Mouse (Mus musculus) erythroblast, embryonic 14.5 days (primary cell): ENCODE results near the gene Grk5.

ENCODE experiments used
- GATA1 ChIP-seq: IDR thresholded peaks from 2 replicates; pipeline ENCODE4 v1.6.1; 2012; ENCODE audit warnings: low read length, inconsistent platforms, mixed read lengths
- TAL1 ChIP-seq: IDR thresholded peaks from 3 replicates; pipeline ENCODE4 v1.6.1; 2012; ENCODE audit warnings: low read length, inconsistent platforms, mixed read lengths

- TF ChIP-seq TAL1 (no peak), GATA1 (no peak)
These were observed 241.5 kb downstream of the Grk5 start for GRCm38 (mm10) chr19:61131096-61131495.
